Mouse (Mus musculus): ENCODE measurements around the gene Atf3. TPM values are rescaled to one million over a fixed set of nuclear protein-coding genes. Genes with fewer than 3 reads are reported as not detected.

Atf3 gene
- total RNA-seq, 4 experiments from 2014 or later, result 2.1 to 8.6 (median 3.2) TPM

GRCm38 (mm10) chr1:191140983-191141382 lies 76.9 kb downstream of the Atf3 start:
- no peak for DNase-seq

DNA sequence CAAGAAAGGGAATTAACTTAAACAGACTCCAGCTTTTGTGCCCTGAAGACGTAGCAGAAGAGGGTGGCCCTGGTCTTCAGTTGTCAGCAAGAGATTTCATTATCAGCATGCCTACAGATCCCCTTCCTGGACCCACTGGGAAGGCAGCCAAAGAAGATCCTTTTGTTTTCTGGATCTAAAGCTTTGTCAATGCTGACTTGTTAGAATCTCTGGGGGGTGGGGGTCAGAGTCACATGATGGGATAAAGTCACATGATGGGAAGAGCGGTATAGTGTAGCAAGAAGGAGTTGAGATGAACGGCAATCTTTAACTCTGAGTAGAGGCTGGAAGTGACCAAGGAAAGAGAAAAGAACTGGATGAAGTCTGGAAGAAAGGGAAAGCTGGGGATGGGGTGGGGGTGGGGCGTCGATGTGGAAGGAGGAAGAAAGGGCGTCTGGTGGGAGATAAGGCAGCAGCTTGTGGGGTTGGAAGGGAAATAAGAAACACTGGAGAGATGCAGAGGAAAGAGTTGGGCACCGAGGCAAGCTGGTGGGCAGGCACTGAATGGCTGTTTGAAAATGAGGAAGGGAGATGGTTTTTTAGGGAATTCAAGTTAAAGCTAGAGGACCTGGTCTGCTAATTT lies 78.9 kb downstream of the Atf3 start:
- DNase-seq, result no peak

GRCm38 (mm10) chr1:191138436-191138835 lies 79.4 kb downstream of the Atf3 start:
- no peak for DNase-seq

GRCm38 (mm10) chr1:191135406-191135805 lies 82.4 kb downstream of the Atf3 start:
- DNase-seq, result no peak

DNA sequence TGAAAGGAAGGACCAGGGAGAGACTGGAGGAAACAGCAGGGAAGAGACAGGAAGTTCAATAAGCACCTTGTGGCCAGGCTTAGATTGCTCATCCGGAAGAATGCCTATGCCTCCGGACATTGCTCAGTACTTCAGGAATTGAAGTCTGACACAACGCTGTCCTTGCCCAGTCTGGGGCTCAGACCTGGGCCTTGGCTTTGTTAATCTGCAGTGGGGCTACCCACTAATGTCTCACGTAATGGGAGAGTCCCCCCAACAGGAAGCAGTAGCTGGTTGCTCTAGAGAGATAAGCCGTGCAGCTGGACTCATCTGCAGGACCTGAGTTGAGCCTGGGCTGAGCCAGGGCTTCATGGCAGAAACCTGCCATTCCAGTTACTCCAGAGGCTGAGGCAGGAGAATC lies 84.9 kb downstream of the Atf3 start:
- DNase-seq, result no peak

GRCm38 (mm10) chr1:191132240-191132639 lies 85.6 kb downstream of the Atf3 start:
- no peak for DNase-seq

- no peak for DNase-seq
Observed at GRCm38 (mm10) chr1:191131692-191132091, 86.1 kb downstream of the Atf3 start.

GRCm38 (mm10) chr1:191125811-191126638 lies 91.8 kb downstream of the Atf3 start:
- DNase-seq, result peak; percentile 21

- no peak for DNase-seq
Observed at GRCm38 (mm10) chr1:191124288-191124687, 93.6 kb downstream of the Atf3 start.

DNA sequence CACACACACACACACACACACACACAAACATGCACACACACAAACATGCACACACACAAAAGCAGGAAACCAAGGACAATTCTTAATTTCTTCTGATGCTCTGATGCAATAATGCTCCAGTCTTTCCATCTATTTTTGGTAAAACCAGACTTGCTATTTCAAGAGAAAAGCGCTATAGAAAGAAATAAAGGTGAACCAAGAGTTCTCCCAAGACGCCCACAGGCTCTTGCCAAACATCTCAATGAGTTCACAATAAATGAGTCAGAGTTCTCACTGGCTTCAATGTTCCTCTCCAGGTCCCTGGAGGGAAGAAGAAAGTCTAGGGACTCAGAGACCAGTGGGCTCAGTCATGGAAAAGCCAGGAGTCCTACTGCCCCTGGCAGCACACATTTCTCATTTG lies 94.1 kb downstream of the Atf3 start:
- no peak for DNase-seq

DNA sequence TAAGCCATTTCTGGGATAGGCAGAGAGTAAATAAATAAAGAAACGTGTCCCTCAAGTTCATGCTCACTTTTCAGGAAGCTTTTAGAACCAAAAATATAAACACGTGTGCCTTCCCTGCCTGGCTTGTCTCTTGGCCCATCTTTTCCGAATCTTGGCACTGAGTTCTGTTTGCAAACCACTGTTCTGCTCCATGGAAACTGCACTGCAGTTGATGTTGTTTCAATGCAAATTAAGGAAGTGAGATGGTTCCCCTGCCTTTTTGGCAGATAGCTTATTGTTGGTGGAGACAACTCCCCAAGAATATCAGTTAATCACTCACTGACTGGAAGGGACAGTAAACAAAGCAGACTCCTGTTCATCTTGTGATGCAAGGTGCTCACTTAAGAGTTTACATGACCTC lies 95.1 kb downstream of the Atf3 start:
- DNase-seq, result no peak

Other genes starting within 250 kb of the Atf3 start
- gene Vash2, start 238.7 kb downstream of the Atf3 start, total RNA-seq (2022), result under 1 TPM in 3 of 4 experiments, not detected in 1; 0.10 to 0.27 (median 0.25) TPM
- 10 to 100 TPM; 12.4 to 20.8 (median 16.6) TPM for gene Flvcr1, start 191.9 kb downstream of the Atf3 start, total RNA-seq (2022)
- not detected for gene Spata45, start 181.4 kb downstream of the Atf3 start, total RNA-seq (2022)
- gene Tatdn3, start 155.1 kb downstream of the Atf3 start, total RNA-seq (2022), result 10 to 100 TPM; 11.4 to 38.0 (median 23.8) TPM
- 1 to 10 TPM in 1 of 4 experiments, under 1 TPM in 3; 0.35 to 1.1 (median 0.72) TPM for gene Nsl1, start 155.0 kb downstream of the Atf3 start, total RNA-seq (2022)
- 1 to 10 TPM in 3 of 4 experiments, under 1 TPM in 1; 0.64 to 5.4 (median 2.5) TPM for gene Batf3, start 120.2 kb downstream of the Atf3 start, total RNA-seq (2022)
- not detected for gene Fam71a, start 53.2 kb downstream of the Atf3 start, total RNA-seq (2022)
- 100 to 1,000 TPM in 2 of 4 experiments, 10 to 100 TPM in 2; 82.9 to 112 (median 103) TPM for gene Nenf, start 100.2 kb upstream of the Atf3 start, total RNA-seq (2022)
- gene Tmem206, start 107.9 kb upstream of the Atf3 start, total RNA-seq (2022), result 1 to 10 TPM; 6.0 to 9.2 (median 8.4) TPM
- gene Ppp2r5a, start 185.2 kb upstream of the Atf3 start, total RNA-seq (2022), result 100 to 1,000 TPM in 3 of 4 experiments, 10 to 100 TPM in 1; 91.2 to 155 (median 133) TPM